Mouse (Mus musculus) hindbrain, embryonic 11.5 days (tissue): Measurements from ENCODE around the gene Lmntd1. TPM values are rescaled to one million over a fixed set of nuclear protein-coding genes. Genes with fewer than 3 reads are reported as not detected.

Experiments used
- ATAC-seq: fragments of 200-750 bp; cut with Nextera tagmentation; 2 replicates; pipeline ENCODE4 v1.8.0; 2017; ENCODE audit warnings: mild to moderate bottlenecking, moderate TSS enrichment, moderate library complexity; ENCODE audit not compliant: low FRiP score
- DNase-seq: peaks from one replicate; pipeline ENCODE4 v3.0.0-alpha.2; 2015; ENCODE audit warnings: low spot score
- H3K27ac ChIP-seq: fragments of 300-500 bp; sonication (generic); 2 replicates; pipeline ENCODE4 v1.5.1; 2014; ENCODE audit warnings: mild to moderate bottlenecking, low read depth, low read length
- H3K27me3 ChIP-seq: fragments of 300-500 bp; sonication (generic); 2 replicates; pipeline ENCODE4 v1.6.1; 2014; ENCODE audit warnings: mild to moderate bottlenecking, low read length, moderate library complexity, mixed read lengths; ENCODE audit not compliant: control insufficient read depth, insufficient read depth
- H3K36me3 ChIP-seq: fragments of 300-500 bp; sonication (generic); 2 replicates; pipeline ENCODE4 v1.6.1; 2014; ENCODE audit warnings: mild to moderate bottlenecking, low read length, moderate library complexity, mixed read lengths; ENCODE audit not compliant: control insufficient read depth, insufficient read depth
- H3K4me1 ChIP-seq: fragments of 300-500 bp; sonication (generic); replicated peaks from 2 replicates; pipeline ENCODE4 v1.6.1; 2014; ENCODE audit warnings: low read length, mixed read lengths; ENCODE audit not compliant: control insufficient read depth, insufficient read depth
- H3K4me2 ChIP-seq: fragments of 300-500 bp; sonication (generic); replicated peaks from 2 replicates; pipeline ENCODE4 v1.6.1; 2014; ENCODE audit warnings: mild to moderate bottlenecking, low read depth, low read length
- H3K4me3 ChIP-seq: fragments of 300-500 bp; sonication (generic); 2 replicates; pipeline ENCODE4 v1.5.1; 2014; ENCODE audit warnings: low read depth, low read length
- H3K9ac ChIP-seq: fragments of 300-500 bp; sonication (generic); 2 replicates; pipeline ENCODE4 v1.6.1; 2014; ENCODE audit warnings: low read depth, low read length
- H3K9me3 ChIP-seq: fragments of 300-500 bp; sonication (generic); 2 replicates; pipeline ENCODE4 v1.6.1; 2016; ENCODE audit warnings: low read length; ENCODE audit not compliant: control insufficient read depth
- WGBS: fragments of 180-500 bp; shearing (Covaris S2); extraction: QIAGEN DNeasy Blood & Tissue Kit; methylation state at CpG from one replicate; pipeline ENCODE4 v1.1.7; 2014; 5-methylcytosine and 5-hydroxymethylcytosine counted together
- polyA plus RNA-seq: library from polyadenylated mRNA; unstranded; fragments of >200 nt; fragmentation: Nextera tagmentation; extraction: Ambion mirVana; gene quantifications from 2 replicates; pipeline ENCODE4 v1.2.1, GENCODE M21; 2014

Lmntd1 gene
- polyA plus RNA-seq, 1 experiment from 2014 or later = not detected

DNA sequence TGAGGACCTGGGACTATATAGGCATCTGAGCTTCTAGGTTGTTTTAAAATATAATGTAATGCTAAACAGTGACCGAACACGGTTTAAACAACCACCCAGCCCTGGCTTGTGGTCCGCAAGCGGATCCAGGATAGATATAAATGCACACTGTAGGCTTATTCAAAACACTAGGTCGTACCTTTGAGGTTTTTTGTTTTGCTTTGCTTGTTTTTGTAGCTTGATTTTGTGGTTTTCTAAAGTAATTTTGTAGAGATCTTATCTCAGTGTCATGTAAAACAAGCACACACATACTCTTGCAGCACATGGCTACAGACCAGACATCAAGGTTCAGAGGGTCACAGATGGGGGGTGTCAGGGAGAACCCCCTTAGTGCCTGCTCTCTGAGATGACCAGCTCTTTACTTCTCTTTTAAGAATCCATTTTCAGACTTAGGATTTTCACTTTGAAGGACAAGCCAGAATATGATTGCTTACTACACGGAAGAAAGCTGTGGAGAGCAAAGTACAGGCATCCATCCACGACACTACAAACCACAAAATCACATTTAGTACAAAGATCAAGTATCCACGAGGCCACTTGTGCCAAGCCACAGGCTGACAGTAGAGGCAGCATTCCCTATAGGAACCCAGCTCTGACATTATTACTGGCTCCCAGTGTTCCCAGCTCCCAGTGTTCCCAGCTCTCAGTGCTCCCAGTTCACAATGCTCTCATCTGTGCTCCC, 196.2 kb downstream of the Lmntd1 start:
- Histone ChIP-seq H3K4me1 (no peaks in the 10 kb centered on the region), H3K36me3 (no peaks in the 10 kb centered on the region), H3K27ac (no peak overlapping the region), H3K4me2 (no peak overlapping the region), H3K9ac (no peak overlapping the region), H3K4me3 (no peak overlapping the region), H3K9me3 (no peaks in the 10 kb centered on the region), H3K27me3 (no peaks in the 10 kb centered on the region)
- ATAC-seq = no peak
- WGBS = 88% methylated on average over 8 of the region's 8 CpGs
- no peak for DNase-seq

DNA sequence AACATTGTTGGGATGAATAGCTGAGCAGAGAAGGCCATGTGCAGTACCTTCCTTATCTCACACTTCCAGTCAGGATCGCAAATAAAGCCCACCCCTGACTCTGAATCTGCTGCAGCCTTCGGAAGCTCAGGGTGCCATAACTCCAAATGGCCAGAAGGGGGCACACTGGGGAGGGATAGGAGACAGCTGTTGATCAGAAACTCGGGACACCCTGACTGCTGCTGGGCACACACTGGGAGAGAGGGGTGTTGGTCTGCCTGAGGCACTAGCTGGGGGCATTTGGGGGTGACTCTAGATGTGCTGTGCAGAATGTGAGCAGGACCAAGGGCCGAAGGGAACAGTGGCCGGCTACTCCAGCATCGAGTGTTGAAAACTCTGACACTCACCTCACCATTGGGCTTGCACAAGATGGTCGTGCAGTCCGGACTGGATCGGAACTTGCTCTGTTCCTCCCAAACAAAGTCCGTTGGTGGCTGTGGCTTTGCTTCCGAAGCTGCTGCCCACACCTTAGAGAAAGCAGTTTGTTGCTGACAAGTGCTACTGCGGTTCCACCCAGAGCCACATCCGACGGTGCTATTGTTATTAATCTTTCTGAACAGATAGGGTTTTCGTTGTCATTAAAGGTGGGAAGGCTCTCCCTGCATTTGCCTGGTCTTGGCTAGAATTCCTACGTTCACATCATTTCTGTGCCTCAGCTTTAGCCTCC, 197.0 kb downstream of the Lmntd1 start:
- H3K9me3 ChIP-seq = no peaks in the 10 kb centered on the region
- H3K4me3 ChIP-seq = no peak overlapping the region
- no peaks in the 10 kb centered on the region for H3K36me3 ChIP-seq
- H3K4me2 ChIP-seq = no peak overlapping the region
- no peak for ATAC-seq
- H3K27ac ChIP-seq = no peak overlapping the region
- peak; percentile 69 for DNase-seq
- WGBS = 75% methylated on average over 16 of the region's 16 CpGs
- H3K9ac ChIP-seq = no peak overlapping the region
- H3K4me1 ChIP-seq = no peaks in the 10 kb centered on the region
- no peaks in the 10 kb centered on the region for H3K27me3 ChIP-seq

DNA sequence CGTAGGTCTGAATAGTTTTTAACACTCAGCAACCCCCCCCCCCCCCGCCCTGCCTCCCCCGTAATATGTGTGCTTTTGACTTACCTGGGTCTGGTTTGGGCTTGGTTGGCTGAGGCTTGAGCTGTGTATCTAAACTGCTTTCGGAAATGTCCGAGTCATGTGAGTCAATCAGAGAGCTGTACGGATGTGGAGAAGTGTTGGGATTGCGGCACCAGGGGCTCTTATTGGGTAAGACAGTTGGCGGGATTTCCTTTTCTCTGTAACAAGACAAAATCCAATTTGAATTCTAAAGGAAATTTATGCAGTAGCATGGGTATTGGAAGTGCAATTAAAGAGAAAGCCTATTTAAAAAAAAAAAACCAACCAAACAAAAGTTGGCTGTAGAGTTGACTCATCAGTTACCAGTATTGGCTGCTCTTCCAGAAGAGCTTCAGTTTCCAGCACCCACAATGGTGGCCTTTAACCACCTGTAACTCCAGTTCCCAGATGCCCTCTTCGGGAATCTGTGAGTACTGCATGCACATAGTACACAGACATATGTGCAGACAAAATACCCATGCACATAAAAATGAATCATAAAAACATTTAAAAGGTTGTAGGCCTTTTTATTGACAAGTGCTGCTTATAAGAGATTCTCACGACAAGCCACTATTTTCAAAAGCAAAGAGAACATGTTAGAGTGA, 209.6 kb downstream of the Lmntd1 start:
- H3K4me1 ChIP-seq = no peaks in the 10 kb centered on the region
- H3K27me3 ChIP-seq = no peaks in the 10 kb centered on the region
- no peak overlapping the region for H3K27ac ChIP-seq
- H3K36me3 ChIP-seq = no peaks in the 10 kb centered on the region
- H3K4me2 ChIP-seq = no peak overlapping the region
- whole genome bisulfite sequencing = 94% methylated on average over 10 of the region's 10 CpGs
- H3K9me3 ChIP-seq = no peaks in the 10 kb centered on the region
- no peak for DNase-seq
- H3K9ac ChIP-seq = no peak overlapping the region
- ATAC-seq = no peak
- H3K4me3 ChIP-seq = no peak overlapping the region

DNA sequence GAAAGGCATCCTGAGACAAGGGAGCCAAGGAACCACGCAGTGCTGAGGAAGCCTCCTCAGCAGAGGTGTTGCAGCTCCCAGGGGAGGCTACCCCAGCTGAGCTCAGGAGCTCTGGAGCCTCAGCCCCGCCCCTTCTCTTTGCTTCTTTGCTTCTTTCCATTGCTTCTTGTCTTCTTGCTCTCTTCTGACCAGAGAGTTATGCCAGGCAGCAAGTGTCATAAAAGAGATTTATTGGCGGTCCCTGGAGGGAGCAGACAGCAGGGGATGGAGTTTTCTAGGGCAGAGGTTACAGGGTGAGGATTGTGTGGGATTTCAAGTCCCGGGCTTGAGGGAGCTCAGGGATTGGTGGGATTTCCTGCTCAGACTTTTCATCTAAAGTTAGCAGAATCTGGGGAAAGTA, 213.0 kb downstream of the Lmntd1 start:
- 30% methylated on average over 4 of the region's 4 CpGs for WGBS
- H3K27ac ChIP-seq = no peak overlapping the region
- no peaks in the 10 kb centered on the region for H3K9me3 ChIP-seq
- no peak overlapping the region for H3K9ac ChIP-seq
- no peaks in the 10 kb centered on the region for H3K36me3 ChIP-seq
- ATAC-seq = no peak
- no peak for DNase-seq
- H3K4me3 ChIP-seq = no peak overlapping the region
- no peaks in the 10 kb centered on the region for H3K27me3 ChIP-seq
- H3K4me1 ChIP-seq = no peaks in the 10 kb centered on the region
- no peak overlapping the region for H3K4me2 ChIP-seq

DNA sequence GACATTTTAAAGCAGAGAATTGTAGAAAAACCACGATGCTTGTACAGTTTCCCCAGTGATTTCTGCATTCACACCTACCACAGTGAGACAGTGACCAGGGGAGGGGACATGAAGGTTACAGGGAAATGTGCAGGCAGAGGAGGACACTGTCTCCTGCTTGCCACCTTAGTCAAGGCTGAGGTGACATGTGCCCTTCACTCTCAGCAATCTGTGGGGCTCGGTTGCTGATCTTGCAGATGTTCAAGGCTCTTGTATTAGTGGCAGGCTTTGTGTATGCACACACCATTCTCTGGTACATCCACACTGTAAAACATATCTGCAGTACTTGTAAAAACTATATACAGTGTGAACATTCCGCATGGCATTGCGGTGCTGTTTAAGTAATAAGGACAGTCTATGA, 216.2 kb downstream of the Lmntd1 start:
- ATAC-seq = no peak
- H3K4me2 ChIP-seq = no peak overlapping the region
- DNase-seq = no peak
- H3K27ac ChIP-seq = no peak overlapping the region
- no peak overlapping the region for H3K4me3 ChIP-seq
- 97% methylated on average over 4 of the region's 4 CpGs for WGBS
- no peak overlapping the region for H3K9ac ChIP-seq
- H3K27me3 ChIP-seq = no peaks in the 10 kb centered on the region
- no peaks in the 10 kb centered on the region for H3K9me3 ChIP-seq
- H3K4me1 ChIP-seq = no peaks in the 10 kb centered on the region
- H3K36me3 ChIP-seq = no peaks in the 10 kb centered on the region

DNA sequence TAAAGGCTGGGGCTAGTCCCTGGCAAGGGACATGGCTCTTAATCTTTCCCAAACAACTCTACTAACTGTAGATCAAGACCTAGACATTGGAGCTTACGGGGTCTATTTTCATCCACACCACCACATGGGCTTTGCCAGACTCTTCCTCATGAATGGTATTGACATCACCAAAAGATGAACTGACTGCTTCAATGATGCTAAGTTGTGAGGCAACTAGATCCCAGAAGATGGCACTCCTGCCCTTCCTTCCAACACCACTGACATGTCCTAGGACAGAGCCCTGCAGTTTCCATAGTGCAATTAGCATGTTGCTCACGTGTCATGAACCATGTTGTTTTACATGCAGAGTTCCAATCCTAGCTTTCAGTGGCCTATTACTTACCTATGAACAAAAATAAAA, 217.6 kb downstream of the Lmntd1 start:
- no peak overlapping the region for H3K9ac ChIP-seq
- 88% methylated on average over 2 of the region's 2 CpGs for whole genome bisulfite sequencing
- no peak for DNase-seq
- no peak for ATAC-seq
- H3K4me2 ChIP-seq = no peak overlapping the region
- no peaks in the 10 kb centered on the region for H3K9me3 ChIP-seq
- H3K27me3 ChIP-seq = no peaks in the 10 kb centered on the region
- no peak overlapping the region for H3K27ac ChIP-seq
- H3K36me3 ChIP-seq = no peaks in the 10 kb centered on the region
- H3K4me3 ChIP-seq = no peak overlapping the region
- no peaks in the 10 kb centered on the region for H3K4me1 ChIP-seq

DNA sequence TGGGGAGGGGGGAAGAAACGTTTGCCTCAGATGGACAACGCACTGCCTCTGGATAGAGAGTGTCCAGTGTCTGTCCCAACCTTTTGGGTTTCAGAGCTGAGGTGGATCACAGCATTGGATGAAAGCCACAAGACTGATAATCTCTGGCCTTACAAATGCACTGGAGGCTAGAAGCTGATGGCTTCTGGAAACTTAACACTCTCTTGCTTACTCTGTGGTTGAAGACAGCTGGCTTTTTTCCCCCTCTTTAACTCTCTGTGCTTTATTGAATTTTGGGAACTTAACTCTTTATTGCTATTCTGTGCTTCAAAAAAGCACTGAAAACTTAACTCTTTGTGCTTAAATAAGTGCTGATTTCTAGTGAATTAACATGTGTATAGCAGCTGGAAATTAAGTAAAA, 223.7 kb downstream of the Lmntd1 start:
- WGBS = 55% methylated on average over 2 of the region's 2 CpGs
- ATAC-seq (no peak), DNase-seq (no peak)
- no peaks in the 10 kb centered on the region for H3K36me3 ChIP-seq
- no peak overlapping the region for H3K27ac ChIP-seq
- no peaks in the 10 kb centered on the region for H3K9me3 ChIP-seq
- H3K27me3 ChIP-seq = no peaks in the 10 kb centered on the region
- H3K4me1 ChIP-seq = no peaks in the 10 kb centered on the region
- no peak overlapping the region for H3K4me3 ChIP-seq
- no peak overlapping the region for H3K4me2 ChIP-seq
- no peak overlapping the region for H3K9ac ChIP-seq

DNA sequence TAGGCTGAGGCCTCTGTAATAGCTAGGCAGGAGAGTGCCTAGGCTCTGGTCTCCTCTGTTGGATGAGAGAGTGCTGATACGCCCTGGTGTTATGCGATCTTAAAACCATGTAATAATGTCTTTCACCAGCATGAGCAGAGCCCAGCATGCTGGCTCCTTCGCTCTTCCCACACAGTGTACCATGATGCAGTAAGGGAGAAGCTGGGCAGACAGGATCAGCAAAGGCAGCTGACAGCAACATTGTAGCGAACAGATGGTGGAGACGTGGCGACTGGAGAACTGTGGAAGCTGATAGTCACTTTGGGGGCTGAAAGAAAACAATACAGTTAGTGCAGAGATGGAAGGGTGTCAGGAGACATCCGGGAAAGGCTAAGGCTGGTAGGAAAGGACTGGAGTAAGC, 224.2 kb downstream of the Lmntd1 start:
- no peak for ATAC-seq
- Histone ChIP-seq H3K4me3 (no peak overlapping the region), H3K4me1 (no peaks in the 10 kb centered on the region), H3K4me2 (no peak overlapping the region), H3K27ac (no peak overlapping the region), H3K9ac (no peak overlapping the region), H3K27me3 (no peaks in the 10 kb centered on the region), H3K36me3 (no peaks in the 10 kb centered on the region), H3K9me3 (no peaks in the 10 kb centered on the region)
- WGBS = 59% methylated on average over 7 of the region's 7 CpGs
- DNase-seq = peak; percentile 28
